Mouse (Mus musculus) ES-E14 (cell line): Measurements from ENCODE around the gene Serpinf2. TPM values are rescaled to one million over a fixed set of nuclear protein-coding genes. Genes with fewer than 3 reads are reported as not detected.
"Not testable (repeated sequence)": the region's sequence is repeated elsewhere in the genome, so short reads cannot be mapped to it uniquely, and the experiment has no call there.

Experiments
- DNase-seq: peaks from one replicate; pipeline ENCODE4 v3.0.0-alpha.2; 2013; ENCODE audit warnings: low read depth, low spot score
- H3K27ac ChIP-seq: 2 replicates; pipeline ENCODE4 v1.5.1; 2012; ENCODE audit warnings: low read depth, mild to moderate bottlenecking, low read length, moderate library complexity, mixed read lengths; ENCODE audit not compliant: poor library complexity, insufficient read depth, severe bottlenecking
- H3K36me3 ChIP-seq: 2 replicates; pipeline ENCODE4 v1.6.1; 2012; ENCODE audit warnings: mild to moderate bottlenecking, low read length, moderate library complexity, mixed read lengths; ENCODE audit not compliant: control insufficient read depth, poor library complexity, insufficient read depth, severe bottlenecking
- H3K4me1 ChIP-seq, 2 experiments: fragments of 150-350 bp in 1 of 2; sonication (generic) in 1 of 2; 2 replicates each; pipeline ENCODE4 v1.6.1; 2012; ENCODE audit warnings: low read length in 2 of 2, mild to moderate bottlenecking in 1 of 2, mixed read lengths in 1 of 2; ENCODE audit not compliant: control insufficient read depth in 2 of 2, insufficient read depth in 2 of 2, poor library complexity in 1 of 2
- H3K4me3 ChIP-seq, 2 experiments: fragments of 150-350 bp in 1 of 2; sonication (generic) in 1 of 2; 2 replicates each; pipeline ENCODE4 v1.5.1; 2012; ENCODE audit warnings: low read length in 2 of 2, low read depth in 1 of 2, mild to moderate bottlenecking in 1 of 2, mixed read lengths in 1 of 2; ENCODE audit not compliant: insufficient read depth in 1 of 2, poor library complexity in 1 of 2, severe bottlenecking in 1 of 2
- H3K9ac ChIP-seq: 2 replicates; pipeline ENCODE4 v1.6.1; 2012; ENCODE audit warnings: low read depth, mild to moderate bottlenecking, low read length, mixed read lengths; ENCODE audit not compliant: poor library complexity, insufficient read depth, severe bottlenecking
- H3K9me3 ChIP-seq: fragments of 150-350 bp; sonication (generic); 2 replicates; pipeline ENCODE4 v1.6.1; 2012; ENCODE audit warnings: low read depth, mild to moderate bottlenecking, low read length; ENCODE audit not compliant: control insufficient read depth, insufficient read depth
- CHD2 ChIP-seq: IDR thresholded peaks from 2 replicates; pipeline ENCODE4 v1.6.1; 2014; ENCODE audit warnings: mild to moderate bottlenecking, low read depth, low read length, inconsistent platforms
- HCFC1 ChIP-seq: IDR thresholded peaks from 2 replicates; pipeline ENCODE4 v1.6.1; 2012; ENCODE audit warnings: low read length, inconsistent platforms, borderline replicate concordance; ENCODE audit not compliant: insufficient read depth
- MAFK ChIP-seq: IDR thresholded peaks from 2 replicates; pipeline ENCODE4 v1.6.1; 2014; ENCODE audit warnings: mild to moderate bottlenecking, low read depth, low read length, inconsistent platforms; ENCODE audit not compliant: insufficient read depth
- ZC3H11A ChIP-seq: IDR thresholded peaks from 2 replicates; pipeline ENCODE4 v1.6.1; 2012; ENCODE audit warnings: low read depth, mild to moderate bottlenecking, inconsistent platforms, low read length, borderline replicate concordance
- ZNF384 ChIP-seq: IDR thresholded peaks from 2 replicates; pipeline ENCODE4 v1.6.1; 2012; ENCODE audit warnings: low read depth, low read length, inconsistent platforms
- in situ Hi-C, 2 experiments: fragments of 600-800 bp; cut with MboI; formaldehyde crosslinking; loops; one replicate each; pipeline ENCODE4 v1.15.1; 2025; ENCODE audit warnings: low sequenced_read_pairs in 2 of 2, inconsistent platforms in 1 of 2; ENCODE audit not compliant: unreplicated experiment in 2 of 2
- total RNA-seq: library from RNA; depleted of rRNA; stranded (reverse); fragments of 300-350 nt; gene quantifications from 2 replicates; pipeline ENCODE4 v1.2.3, GENCODE M21; 2012

Gene Serpinf2
- total RNA-seq, 1 experiment: 0.27 TPM

DNA sequence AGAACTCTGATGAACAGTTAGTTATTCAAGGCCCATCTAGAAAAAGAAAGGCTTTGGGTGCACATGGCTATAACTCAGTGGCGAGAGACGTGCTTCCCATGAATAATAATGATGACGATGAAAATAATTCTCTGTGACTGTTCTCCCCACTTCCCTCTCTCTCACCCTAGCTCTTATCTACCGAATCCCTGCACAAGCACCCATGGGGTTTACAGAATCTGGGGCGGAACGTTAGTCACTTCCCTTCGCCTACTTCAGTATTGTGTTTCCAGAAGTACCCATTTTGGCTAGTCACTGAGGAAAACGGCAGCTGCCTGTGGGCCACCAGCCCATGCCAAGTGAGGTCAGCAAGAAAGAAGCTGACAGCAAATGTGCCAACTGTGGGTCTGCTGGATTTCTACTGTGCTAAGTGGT is 19.2 kb upstream of the Serpinf2 start:
- in situ Hi-C loops: no loop called here
- Histone ChIP-seq H3K4me1 (peaks cover 2 to 11% of the 10 kb centered on the region in 2 experiments; a peak in 3 of 4 replicates), H3K9me3 (no peaks in the 10 kb centered on the region)

DNA sequence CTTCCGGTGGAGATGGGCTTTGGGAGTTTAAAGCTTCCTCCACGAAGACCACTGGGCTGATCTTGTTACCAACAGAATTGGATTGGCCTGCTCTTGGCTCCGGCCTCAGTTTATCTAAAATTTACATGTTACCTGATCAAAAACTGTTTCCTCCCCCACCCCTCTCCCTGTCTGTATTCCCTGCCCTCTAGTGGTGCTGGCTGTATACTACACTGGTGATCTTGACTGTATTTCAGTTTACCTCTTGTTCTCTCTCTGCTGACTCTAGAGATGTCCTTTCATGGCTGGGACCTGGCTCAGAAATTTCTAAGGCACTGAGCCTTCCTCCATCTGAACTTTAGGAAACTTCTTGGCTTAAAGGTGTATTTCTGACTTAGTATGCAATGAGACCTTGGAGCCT is 18.8 kb upstream of the Serpinf2 start:
- no peak for DNase-seq
- Histone ChIP-seq H3K4me3 (no peak overlapping the region), H3K4me1 (peaks cover 0 to 10% of the 10 kb centered on the region in 2 experiments; a peak in 3 of 4 replicates), H3K27ac (no peak overlapping the region), H3K9ac (no peak overlapping the region; the same call in 1 of the 2 replicates), H3K36me3 (no peaks in the 10 kb centered on the region), H3K9me3 (no peaks in the 10 kb centered on the region)
- in situ Hi-C loops: no loop called here
- TF ChIP-seq ZNF384: no peak
- TF ChIP-seq HCFC1: no peak
- no peak for TF ChIP-seq ZC3H11A
- no peak for TF ChIP-seq CHD2
- TF ChIP-seq MAFK: no peak

More for the DNA sequence above, 19.2 kb upstream of the Serpinf2 start:
- Histone ChIP-seq H3K4me3 (no peak overlapping the region), H3K36me3 (no peaks in the 10 kb centered on the region; the same call in 1 of the 2 replicates), H3K9ac (no peak overlapping the region), H3K27ac (no peak overlapping the region)
- no peak for TF ChIP-seq HCFC1
- no peak for TF ChIP-seq ZC3H11A
- no peak for DNase-seq

DNA sequence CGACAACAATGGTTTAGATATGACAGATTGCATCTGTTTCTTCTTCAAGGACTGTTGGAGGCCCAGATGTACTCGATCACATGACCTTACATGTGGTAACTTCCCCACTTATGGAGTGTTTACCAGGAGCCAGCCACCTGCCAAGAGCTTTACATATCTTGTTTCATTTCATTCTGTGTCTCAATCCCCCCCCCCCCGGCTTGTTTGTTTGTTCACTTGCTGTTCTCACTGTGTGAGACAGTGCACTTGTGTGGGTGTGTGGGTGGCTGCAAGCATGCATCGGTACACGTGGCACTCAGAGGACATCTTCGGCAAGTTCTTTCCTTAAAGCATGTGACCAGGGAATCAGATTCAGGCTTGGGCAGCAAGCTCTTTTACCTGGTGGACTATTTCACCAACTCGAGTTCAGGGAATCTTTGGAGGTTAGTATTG is 17.1 kb upstream of the Serpinf2 start:
- H3K4me1 ChIP-seq: peaks cover 0 to 7% of the 10 kb centered on the region in 2 experiments; a peak in 2 of 4 replicates
- no peak for DNase-seq
- in situ Hi-C loops: no loop called here
- no peak overlapping the region for H3K4me3 ChIP-seq
- TF ChIP-seq MAFK (no peak), HCFC1 (no peak), CHD2 (no peak), ZNF384 (no peak)
- peaks cover 4% of the 10 kb centered on the region; the same call in 1 of the 2 replicates for H3K36me3 ChIP-seq
- H3K9ac ChIP-seq: no peak overlapping the region
- no peaks in the 10 kb centered on the region for H3K9me3 ChIP-seq
- H3K27ac ChIP-seq: no peak overlapping the region

DNA sequence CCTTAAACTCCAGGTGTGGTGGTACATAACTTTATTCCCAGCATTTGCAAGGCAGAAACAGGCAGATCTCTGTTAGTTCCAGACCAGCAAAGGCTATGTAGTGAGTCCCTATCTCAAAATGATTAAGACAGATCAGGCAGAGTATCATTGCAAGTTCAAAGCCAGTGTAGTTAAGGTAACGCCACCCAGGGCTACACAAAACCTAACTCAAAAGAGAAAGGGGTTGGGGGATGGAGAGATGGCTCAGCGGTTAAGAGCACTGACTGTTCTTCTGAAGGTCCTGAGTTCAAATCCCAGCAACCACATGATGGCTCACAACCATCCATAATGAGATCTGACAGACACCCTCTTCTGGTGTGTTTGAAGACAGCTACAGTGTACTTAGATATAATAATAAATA is 16.6 kb upstream of the Serpinf2 start:
- H3K36me3 ChIP-seq, H3K27ac ChIP-seq, DNase-seq, H3K4me3 ChIP-seq, H3K9me3 ChIP-seq, H3K4me1 ChIP-seq, in situ Hi-C loops, H3K9ac ChIP-seq: not testable (repeated sequence)

DNA sequence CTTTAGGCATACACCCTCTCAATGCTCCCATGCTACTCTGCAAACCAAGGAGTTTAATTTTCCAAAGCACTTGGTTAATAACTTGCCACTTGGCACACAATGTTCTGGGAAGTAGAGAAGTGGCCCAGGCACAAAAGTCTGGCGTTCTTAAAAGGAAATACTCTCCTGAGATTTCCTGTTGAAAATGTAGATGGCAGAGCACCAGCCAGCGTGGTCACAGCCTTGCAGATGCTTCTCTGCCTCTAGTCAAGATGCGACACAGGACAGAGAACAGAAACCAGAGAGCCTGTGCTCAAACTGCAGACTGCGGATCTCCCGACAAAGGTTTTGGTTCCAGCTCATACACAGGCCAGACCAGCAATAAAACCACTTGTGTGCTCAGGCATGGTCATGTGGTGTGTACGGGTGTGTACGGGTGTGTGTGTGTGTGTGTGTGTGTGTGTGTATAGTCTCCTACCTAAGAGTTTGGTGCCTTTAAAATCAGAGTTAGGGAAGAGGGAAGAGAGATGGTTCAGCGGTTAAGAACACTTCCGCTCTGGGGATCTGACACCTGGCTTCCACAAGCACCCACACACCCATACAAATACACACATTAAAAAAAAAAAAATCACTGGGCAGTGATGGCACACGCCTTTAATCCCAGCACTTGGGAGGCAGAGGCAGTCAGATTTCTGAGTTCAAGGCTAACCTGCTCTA is 15.8 kb upstream of the Serpinf2 start:
- H3K4me1 ChIP-seq: peaks cover 0 to 7% of the 10 kb centered on the region in 2 experiments; a peak in 2 of 4 replicates
- peaks cover 4% of the 10 kb centered on the region; the same call in 1 of the 2 replicates for H3K36me3 ChIP-seq
- TF ChIP-seq CHD2: no peak
- TF ChIP-seq MAFK: no peak
- TF ChIP-seq HCFC1: no peak
- TF ChIP-seq ZNF384: no peak
- no peak for TF ChIP-seq ZC3H11A
- H3K27ac ChIP-seq: no peak overlapping the region
- peak overlapping the region; percentile 29; the same call in 1 of the 2 replicates for H3K9ac ChIP-seq
- H3K4me3 ChIP-seq: 0 out of 4 replicates have a peak overlapping the region, but pooled peaks of 1 of the 2 experiments have one; percentile 4
- in situ Hi-C loops: no loop called here
- no peak for DNase-seq
- H3K9me3 ChIP-seq: no peaks in the 10 kb centered on the region
